ENCODE assay signal across 9 mouse cellular contexts in the genomic region with DNA sequence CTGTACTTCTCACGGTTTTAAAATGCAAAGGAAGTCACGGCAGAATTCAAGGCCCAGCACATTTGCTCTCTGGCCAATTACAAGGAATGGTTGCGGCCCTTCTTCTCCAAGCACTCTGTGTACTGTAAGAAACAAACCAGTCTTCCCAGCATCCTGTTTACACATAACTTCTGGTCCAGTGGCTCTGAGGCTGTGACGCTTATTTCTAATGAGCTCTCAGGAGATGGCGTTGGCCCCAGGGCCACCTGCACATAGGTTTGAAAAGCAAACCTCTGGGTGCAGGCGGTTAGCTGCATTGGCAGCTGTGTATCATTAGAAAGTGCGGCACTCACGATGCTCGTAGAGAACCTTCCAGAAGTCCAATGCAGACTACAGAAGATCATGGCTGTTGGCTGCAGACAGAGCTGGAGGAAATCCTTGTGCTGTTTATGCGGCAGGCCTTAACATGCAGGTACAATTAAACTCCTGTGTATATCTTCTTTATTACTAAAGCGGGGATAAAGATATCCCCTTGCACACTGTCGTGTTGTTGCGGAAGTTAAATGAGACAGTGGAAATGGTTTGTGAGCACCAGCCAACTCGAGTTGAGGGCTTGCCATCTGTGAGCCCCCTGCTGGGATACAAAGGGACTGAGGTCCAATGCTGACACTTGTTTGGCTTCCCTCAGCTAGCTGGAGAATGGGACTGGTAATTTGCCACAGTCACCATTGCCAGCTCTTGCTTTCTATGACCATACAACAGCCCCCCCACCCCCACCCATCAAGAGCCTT.
A peak's percentile ranks its signal among the peaks of the same experiment; 100 is the strongest.
DNase-seq lines count a peak whose midpoint lies in the region; ATAC-seq lines count a peak whose summit lies in the region.
"Had no signal": no experiment of that assay in that cellular context is flagged by ENCODE, and none has a peak within 500 bp of the region (broad histone marks: within the 10 kb centered on the region; RNA-seq: fewer than 3 reads in every experiment).

No protein-coding gene starts in this region.

- no peak overlapping the region for H3K4me2 ChIP-seq in kidney, embryonic 14.5 days (replicated peaks; ENCODE audit: low read depth, low read length)
- H3K4me2 ChIP-seq: limb, embryonic 13.5 days had no signal

- ATAC-seq in kidney, embryonic 14.5 days (ENCODE audit: low FRiP score, low TSS enrichment): no peak

- peak; percentile 12 to 17 for DNase-seq in kidney, postnatal 36 days
- no peak for DNase-seq in kidney, adult 9 months
- DNase-seq in brain, embryonic 18.5 days (ENCODE audit: low read depth, low spot score): peak; percentile 70
- DNase-seq in cerebellum, postnatal 14 days: peak; percentile 96
- peak; percentile 35 for DNase-seq in lung, postnatal 14 days
- no peak for DNase-seq in c-Kit-positive CD71-positive TER-119-positive erythroid progenitor cells, embryonic 14.5 days (ENCODE audit: low spot score)
- no peak for DNase-seq in ovary, postnatal 14 days (ENCODE audit: low spot score)

- H3K36me3 ChIP-seq in kidney, embryonic 14.5 days (ENCODE audit: control insufficient read depth, insufficient read depth, low read length): no peaks in the 10 kb centered on the region
- H3K36me3 ChIP-seq: limb, embryonic 13.5 days had no signal

- H3K9me3 ChIP-seq in kidney, embryonic 14.5 days (ENCODE audit: control insufficient read depth, low read length): no peaks in the 10 kb centered on the region
- H3K9me3 ChIP-seq: limb, embryonic 13.5 days had no signal

- H3K27me3 ChIP-seq in kidney, embryonic 14.5 days (ENCODE audit: control insufficient read depth, insufficient read depth, low read length): no peaks in the 10 kb centered on the region
- H3K27me3 ChIP-seq: limb, embryonic 13.5 days had no signal

- H3K4me1 ChIP-seq in kidney, embryonic 14.5 days (ENCODE audit: control insufficient read depth, insufficient read depth, low read length): no peaks in the 10 kb centered on the region
- H3K4me1 ChIP-seq: limb, embryonic 13.5 days had no signal

- H3K9ac ChIP-seq in kidney, embryonic 14.5 days (ENCODE audit: low read depth, low read length): no peak overlapping the region
- H3K9ac ChIP-seq: limb, embryonic 13.5 days had no signal

- H3K27ac ChIP-seq in kidney, embryonic 14.5 days (ENCODE audit: low read depth, low read length): no peak overlapping the region
- H3K27ac ChIP-seq: limb, embryonic 13.5 days had no signal

- H3K4me3 ChIP-seq in kidney, embryonic 14.5 days (ENCODE audit: low read length): no peak overlapping the region
- H3K4me3 ChIP-seq: limb, embryonic 13.5 days had no signal

- 82% methylated on average over 14 of the region's 14 CpGs for WGBS in kidney, embryonic 14.5 days

Comparison
In these comparisons a context has a peak if more than half of its experiments do, and no peak if none do; other contexts are left out.
1. DNase-seq: peak in kidney, postnatal 36 days (2 of 2), brain, embryonic 18.5 days (single experiment), cerebellum, postnatal 14 days (2 of 2) and lung, postnatal 14 days (single experiment); none in kidney, adult 9 months (single experiment), c-Kit-positive CD71-positive TER-119-positive erythroid progenitor cells, embryonic 14.5 days (single experiment) and ovary, postnatal 14 days (single experiment).